Mouse (Mus musculus): ENCODE measurements around the gene Nebl.

DNA sequence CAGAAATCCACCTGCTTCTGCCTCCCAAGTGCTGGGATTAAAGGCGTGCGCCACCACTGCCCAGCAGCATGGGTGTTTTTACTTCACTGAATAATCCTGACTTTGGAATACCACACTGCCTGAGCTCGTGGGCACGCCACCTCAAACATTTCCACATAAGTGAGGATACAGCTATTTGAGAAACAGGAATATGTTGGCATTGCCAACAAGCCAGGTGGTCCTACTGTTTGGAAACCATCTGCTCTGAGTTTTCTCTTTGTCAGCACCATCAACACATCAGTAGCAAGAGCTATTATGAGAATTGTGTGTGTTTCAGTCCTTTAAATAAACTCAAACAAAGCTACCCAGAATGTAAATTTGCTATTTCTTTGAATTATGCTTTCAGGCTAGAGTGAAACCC, 192.8 kb downstream of the Nebl start:
- TF ChIP-seq CTCF (IDR thresholded peaks at IDR 0.05; ENCODE audit: low read depth) (no peak), EP300 (IDR thresholded peaks at IDR 0.05; ENCODE audit: low read depth) (no peak)

Data from liver, postnatal 0 days (tissue).